Mouse (Mus musculus): Measurements from ENCODE around the gene Gm10717. TPM values are rescaled to one million over a fixed set of nuclear protein-coding genes. Genes with fewer than 3 reads are reported as not detected.
A peak's percentile ranks its signal among the peaks of the same experiment; 100 is the strongest.
"Not testable (repeated sequence)": the region's sequence is repeated elsewhere in the genome, so short reads cannot be mapped to it uniquely, and the experiment has no call there.

Gene Gm10717
- polyA plus RNA-seq, 1 experiment from 2014 or later, result not detected

DNA sequence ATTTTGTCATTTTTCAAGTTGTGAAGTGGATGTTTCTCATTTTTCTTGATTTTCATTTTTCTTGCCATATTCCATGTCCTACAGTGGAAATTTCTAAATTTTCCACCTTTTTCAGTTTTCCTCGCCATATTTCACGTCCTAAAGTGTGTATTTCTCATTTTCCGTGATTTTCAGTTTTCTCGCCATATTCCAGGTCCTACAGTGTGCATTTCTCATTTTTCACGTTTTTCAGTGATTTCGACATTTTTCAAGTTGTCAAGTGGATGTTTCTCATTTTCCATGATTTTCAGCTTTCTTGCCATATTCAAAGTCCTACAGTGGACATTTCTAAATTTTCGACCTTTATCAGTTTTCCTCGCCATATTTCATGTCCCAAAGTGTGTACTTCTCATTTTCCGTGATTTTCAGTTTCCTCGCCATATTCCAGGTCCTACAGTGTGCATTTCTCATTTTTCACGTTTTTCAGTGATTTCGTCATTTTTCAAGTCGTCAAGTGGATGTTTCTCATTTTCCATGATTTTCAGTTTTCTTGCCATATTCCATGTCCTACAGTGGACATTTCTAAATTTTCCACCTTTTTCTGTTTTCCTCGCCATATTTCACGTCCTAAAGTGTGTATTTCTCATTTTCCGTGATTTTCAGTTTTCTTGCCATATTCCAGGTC is 1.1 kb upstream of the Gm10717 start:
- not testable (repeated sequence) for DNase-seq (ENCODE audit: low spot score)

DNA sequence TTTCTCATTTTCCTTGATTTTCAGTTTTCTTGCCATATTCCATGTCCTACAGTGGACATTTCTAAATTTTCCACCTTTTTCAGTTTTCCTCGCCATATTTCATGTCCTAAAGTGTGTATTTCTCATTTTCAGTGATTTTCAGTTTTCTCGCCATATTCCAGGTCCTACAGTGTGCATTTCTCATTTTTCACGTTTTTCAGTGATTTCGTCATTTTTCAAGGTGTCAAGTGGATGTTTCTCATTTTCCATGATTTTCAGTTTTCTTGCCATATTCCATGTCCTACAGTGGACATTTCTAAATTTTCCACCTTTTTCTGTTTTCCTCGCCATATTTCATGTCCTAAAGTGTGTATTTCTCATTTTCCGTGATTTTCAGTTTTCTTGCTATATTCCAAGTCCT is 436 bp downstream of the Gm10717 start:
- DNase-seq (ENCODE audit: low spot score), result not testable (repeated sequence)

DNA sequence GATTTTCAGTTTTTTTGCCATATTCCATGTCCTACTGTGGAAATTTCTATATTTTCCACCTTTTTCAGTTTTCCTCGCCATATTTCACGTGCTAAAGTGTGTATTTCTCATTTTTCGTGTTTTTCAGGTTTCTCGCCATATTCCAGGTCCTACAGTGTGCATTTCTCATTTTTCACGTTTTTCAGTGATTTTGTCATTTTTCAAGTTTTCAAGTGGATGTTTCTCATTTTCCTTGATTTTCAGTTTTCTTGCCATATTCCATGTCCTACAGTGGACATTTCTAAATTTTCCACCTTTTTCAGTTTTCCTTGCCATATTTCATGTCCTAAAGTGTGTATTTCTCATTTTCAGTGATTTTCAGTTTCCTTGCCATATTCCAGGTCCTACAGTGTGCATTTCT is 919 bp downstream of the Gm10717 start:
- not testable (repeated sequence) for DNase-seq (ENCODE audit: low spot score)

DNA sequence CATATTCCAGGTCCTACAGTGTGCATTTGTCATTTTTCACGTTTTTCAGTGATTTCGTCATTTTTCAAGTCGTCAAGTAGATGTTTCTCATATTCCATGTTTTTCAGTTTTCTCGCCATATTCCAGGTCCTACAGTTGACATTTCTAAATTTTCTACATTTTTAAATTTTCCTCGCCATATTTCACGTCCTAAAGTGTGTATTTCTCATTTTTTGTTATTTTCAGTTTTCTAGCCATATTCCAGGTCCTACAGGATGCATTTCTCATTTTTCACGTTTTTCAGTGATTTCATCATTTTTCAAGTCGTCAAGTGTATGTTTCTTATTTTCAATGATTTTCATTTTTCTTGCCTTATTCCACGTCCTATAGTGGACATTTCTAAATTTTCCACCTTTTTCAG is 1.5 kb downstream of the Gm10717 start:
- DNase-seq (ENCODE audit: low spot score), result not testable (repeated sequence)

DNA sequence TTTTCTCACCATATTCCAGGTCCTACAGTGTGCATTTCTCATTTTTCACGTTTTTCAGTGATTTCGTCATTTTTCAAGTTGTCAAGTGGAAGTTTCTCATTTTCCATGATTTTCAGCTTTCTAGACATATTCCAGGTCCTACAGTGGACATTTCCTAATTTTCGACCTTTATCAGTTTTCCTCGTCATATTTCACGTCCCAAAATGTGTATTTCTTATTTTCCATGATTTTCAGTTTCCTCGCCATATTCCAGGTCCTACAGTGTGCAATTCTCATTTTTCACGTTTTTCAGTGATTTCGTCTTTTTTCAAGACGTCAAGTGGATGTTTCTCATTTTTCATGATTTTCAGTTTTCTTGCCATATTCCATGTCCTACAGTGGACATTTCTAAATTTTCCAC is 2.0 kb downstream of the Gm10717 start:
- peak; percentile 61 for DNase-seq (ENCODE audit: low spot score)

DNA sequence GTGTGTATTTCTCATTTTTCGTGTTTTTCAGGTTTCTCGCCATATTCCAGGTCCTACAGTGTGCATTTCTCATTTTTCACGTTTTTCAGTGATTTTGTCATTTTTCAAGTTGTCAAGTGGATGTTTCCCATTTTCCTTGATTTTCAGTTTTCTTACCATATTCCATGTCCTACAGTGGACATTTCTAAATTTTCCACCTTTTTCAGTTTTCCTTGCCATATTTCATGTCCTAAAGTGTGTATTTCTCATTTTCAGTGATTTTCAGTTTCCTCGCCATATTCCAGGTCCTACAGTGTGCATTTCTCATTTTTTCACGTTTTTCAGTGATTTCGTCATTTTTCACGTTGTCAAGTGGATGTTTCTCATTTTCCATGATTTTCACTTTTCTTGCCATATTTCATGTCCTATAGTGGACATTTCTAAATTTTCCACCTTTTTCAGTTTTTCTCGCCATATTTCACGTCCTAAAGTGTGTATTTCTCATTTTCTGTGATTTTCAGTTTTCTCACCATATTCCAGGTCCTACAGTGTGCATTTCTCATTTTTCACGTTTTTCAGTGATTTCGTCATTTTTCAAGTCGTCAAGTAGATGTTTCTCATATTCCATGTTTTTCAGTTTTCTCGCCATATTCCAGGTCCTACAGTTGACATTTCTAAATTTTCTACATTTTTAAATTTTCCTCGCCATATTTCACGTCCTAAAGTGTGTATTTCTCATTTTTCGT is 4.2 kb downstream of the Gm10717 start:
- not testable (repeated sequence) for DNase-seq (ENCODE audit: low spot score)

DNA sequence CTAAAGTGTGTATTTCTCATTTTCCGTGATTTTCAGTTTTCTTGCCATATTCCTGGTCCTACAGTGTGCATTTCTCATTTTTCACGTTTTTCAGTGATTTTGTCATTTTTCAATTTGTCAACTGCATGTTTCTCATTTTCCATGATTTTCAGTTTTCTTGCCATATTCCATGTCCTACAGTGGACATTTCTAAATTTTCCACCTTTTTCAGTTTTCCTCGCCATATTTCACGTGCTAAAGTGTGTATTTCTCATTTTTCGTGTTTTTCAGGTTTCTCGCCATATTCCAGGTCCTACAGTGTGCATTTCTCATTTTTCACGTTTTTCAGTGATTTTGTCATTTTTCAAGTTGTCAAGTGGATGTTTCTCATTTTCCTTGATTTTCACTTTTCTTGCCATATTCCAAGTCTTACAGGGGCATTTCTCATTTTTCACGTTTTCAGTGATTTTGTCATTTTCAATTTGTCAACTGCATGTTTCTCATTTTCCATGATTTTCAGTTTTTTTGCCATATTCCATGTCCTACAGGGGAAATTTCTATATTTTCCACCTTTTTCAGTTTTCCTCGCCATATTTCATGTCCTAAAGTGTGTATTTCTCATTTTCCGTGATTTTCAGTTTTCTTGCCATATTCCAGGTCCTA is 5.6 kb downstream of the Gm10717 start:
- DNase-seq (ENCODE audit: low spot score), result peak; percentile 91

DNA sequence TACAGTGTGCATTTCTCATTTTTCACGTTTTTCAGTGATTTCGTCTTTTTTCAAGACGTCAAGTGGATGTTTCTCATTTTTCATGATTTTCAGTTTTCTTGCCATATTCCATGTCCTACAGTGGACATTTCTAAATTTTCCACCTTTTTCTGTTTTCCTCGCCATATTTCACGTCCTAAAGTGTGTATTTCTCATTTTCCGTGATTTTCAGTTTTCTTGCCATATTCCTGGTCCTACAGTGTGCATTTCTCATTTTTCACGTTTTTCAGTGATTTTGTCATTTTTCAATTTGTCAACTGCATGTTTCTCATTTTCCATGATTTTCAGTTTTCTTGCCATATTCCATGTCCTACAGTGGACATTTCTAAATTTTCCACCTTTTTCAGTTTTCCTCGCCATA is 9.1 kb downstream of the Gm10717 start, which contains the start of gene Gm17535:
Gm17535 (plus strand) TSS at position 301 of the 400 bp plus-strand sequence.
- not testable (repeated sequence) for DNase-seq (ENCODE audit: low spot score)

DNA sequence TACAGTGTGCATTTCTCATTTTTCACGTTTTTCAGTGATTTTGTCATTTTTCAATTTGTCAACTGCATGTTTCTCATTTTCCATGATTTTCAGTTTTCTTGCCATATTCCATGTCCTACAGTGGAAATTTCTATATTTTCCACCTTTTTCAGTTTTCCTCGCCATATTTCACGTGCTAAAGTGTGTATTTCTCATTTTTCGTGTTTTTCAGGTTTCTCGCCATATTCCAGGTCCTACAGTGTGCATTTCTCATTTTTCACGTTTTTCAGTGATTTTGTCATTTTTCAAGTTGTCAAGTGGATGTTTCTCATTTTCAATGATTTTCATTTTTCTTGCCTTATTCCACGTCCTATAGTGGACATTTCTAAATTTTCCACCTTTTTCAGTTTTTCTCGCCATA is 11.4 kb downstream of the Gm10717 start, which contains the start of gene Gm10715:
Gm10715 (plus strand) TSS at position 301 of the 400 bp plus-strand sequence.
- DNase-seq (ENCODE audit: low spot score), result not testable (repeated sequence)

DNA sequence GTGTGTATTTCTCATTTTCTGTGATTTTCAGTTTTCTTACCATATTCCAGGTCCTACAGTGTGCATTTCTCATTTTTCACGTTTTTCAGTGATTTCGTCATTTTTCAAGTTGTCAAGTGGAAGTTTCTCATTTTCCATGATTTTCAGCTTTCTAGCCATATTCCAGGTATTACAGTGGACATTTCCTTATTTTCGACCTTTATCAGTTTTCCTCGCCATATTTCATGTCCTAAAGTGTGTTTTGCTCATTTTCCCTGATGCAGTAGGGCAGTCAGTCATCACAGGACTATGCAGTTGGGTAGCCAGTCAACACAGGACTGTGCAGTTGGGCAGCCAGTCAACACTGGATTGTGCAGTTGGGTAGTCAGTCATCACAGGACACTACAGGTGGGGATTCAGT is 12.9 kb downstream of the Gm10717 start:
- DNase-seq (ENCODE audit: low spot score), result peak; percentile 3

Small RNA genes within 50 kb of the gene (microRNA-seq; reads per million reads assigned to microRNA genes)
- gene Mir101c (ENCODE audit: borderline number of aligned reads), result not detected

Other genes with a start within 250 kb of the Gm10717 start
- gene Gm10722, start 24.5 kb upstream of the Gm10717 start, polyA plus RNA-seq (2015; fragmentation: Nextera tagmentation; extraction: Ambion mirVana), result not detected in 2 replicates
- 0.22 TPM in 1 of 2 replicates, not detected in the other for gene Gm11168, start 22.1 kb upstream of the Gm10717 start, polyA plus RNA-seq (2015; fragmentation: Nextera tagmentation; extraction: Ambion mirVana)
- not detected in 2 replicates for gene Gm10721, start 12.3 kb upstream of the Gm10717 start, polyA plus RNA-seq (2015; fragmentation: Nextera tagmentation; extraction: Ambion mirVana)
- not detected in 2 replicates for gene Gm10720, start 9.8 kb upstream of the Gm10717 start, polyA plus RNA-seq (2015; fragmentation: Nextera tagmentation; extraction: Ambion mirVana)
- 0.21 TPM in 1 of 2 replicates, not detected in the other for gene Gm10719, start 8.0 kb upstream of the Gm10717 start, polyA plus RNA-seq (2015; fragmentation: Nextera tagmentation; extraction: Ambion mirVana)
- 0.52 TPM in 1 of 2 replicates, not detected in the other for gene Gm10718, start 1.9 kb upstream of the Gm10717 start, polyA plus RNA-seq (2015; fragmentation: Nextera tagmentation; extraction: Ambion mirVana)
- gene Gm17535, start 9.2 kb downstream of the Gm10717 start, polyA plus RNA-seq (2015; fragmentation: Nextera tagmentation; extraction: Ambion mirVana), result not detected in 2 replicates
- not detected in 2 replicates for gene Gm10715, start 11.5 kb downstream of the Gm10717 start, polyA plus RNA-seq (2015; fragmentation: Nextera tagmentation; extraction: Ambion mirVana)